Mouse (Mus musculus) stomach, embryonic 16.5 days (tissue): ENCODE measurements around the gene Pitpnm1. TPM values are rescaled to one million over a fixed set of nuclear protein-coding genes. Genes with fewer than 3 reads are reported as not detected.
A peak's percentile ranks its signal among the peaks of the same experiment; 100 is the strongest.
"Not testable (repeated sequence)": the region's sequence is repeated elsewhere in the genome, so short reads cannot be mapped to it uniquely, and the experiment has no call there.

Source experiments
- ATAC-seq: fragments of 200-750 bp; cut with Nextera tagmentation; 2 replicates; pipeline ENCODE4 v1.8.0; 2017; ENCODE audit warnings: moderate number of reproducible peaks, moderate TSS enrichment; ENCODE audit not compliant: insufficient read depth, low FRiP score
- H3K27ac ChIP-seq: fragments of 300-500 bp; sonication (generic); 2 replicates; pipeline ENCODE4 v1.5.1; 2014; ENCODE audit warnings: low read length
- H3K27me3 ChIP-seq: fragments of 300-500 bp; sonication (generic); 2 replicates; pipeline ENCODE4 v1.6.1; 2014; ENCODE audit warnings: low read length, control low read depth, mixed read lengths; ENCODE audit not compliant: control insufficient read depth, insufficient read depth
- H3K36me3 ChIP-seq: fragments of 300-500 bp; sonication (generic); 2 replicates; pipeline ENCODE4 v1.6.1; 2014; ENCODE audit warnings: low read length; ENCODE audit not compliant: control insufficient read depth, insufficient read depth
- H3K4me1 ChIP-seq: fragments of 300-500 bp; sonication (generic); 2 replicates; pipeline ENCODE4 v1.6.1; 2014; ENCODE audit warnings: low read length, control low read depth, mixed read lengths; ENCODE audit not compliant: control insufficient read depth, insufficient read depth
- H3K4me2 ChIP-seq: fragments of 300-500 bp; sonication (generic); 2 replicates; pipeline ENCODE4 v1.6.1; 2014; ENCODE audit warnings: low read depth, low read length, mixed read lengths
- H3K4me3 ChIP-seq: fragments of 300-500 bp; sonication (generic); replicated peaks from 2 replicates; pipeline ENCODE4 v1.5.1; 2014; ENCODE audit warnings: mild to moderate bottlenecking, low read length
- H3K9ac ChIP-seq: fragments of 300-500 bp; sonication (generic); 2 replicates; pipeline ENCODE4 v1.6.1; 2014; ENCODE audit warnings: low read length
- H3K9me3 ChIP-seq: fragments of 300-500 bp; sonication (generic); replicated peaks from 2 replicates; pipeline ENCODE4 v1.6.1; 2016; ENCODE audit warnings: low read length, control low read depth; ENCODE audit not compliant: control insufficient read depth
- WGBS: fragments of 180-500 bp; shearing (Covaris S2); extraction: QIAGEN DNeasy Blood & Tissue Kit; methylation state at CpG from one replicate; pipeline ENCODE4 v1.1.7; 2014; 5-methylcytosine and 5-hydroxymethylcytosine counted together
- polyA plus RNA-seq: library from polyadenylated mRNA; unstranded; fragments of >200 nt; fragmentation: Nextera tagmentation; extraction: Ambion mirVana; gene quantifications from 2 replicates; pipeline ENCODE4 v1.2.1, GENCODE M21; 2015

Gene Pitpnm1
- polyA plus RNA-seq, 1 experiment from 2014 or later: 13.8 TPM

GRCm38 (mm10) chr19:4066877-4067276, 32.9 kb upstream of the Pitpnm1 start:
- H3K9ac ChIP-seq: no peak overlapping the region
- no peak for ATAC-seq
- H3K9me3 ChIP-seq: no peaks in the 10 kb centered on the region
- H3K27me3 ChIP-seq: no peaks in the 10 kb centered on the region
- H3K27ac ChIP-seq: no peak overlapping the region
- no peak overlapping the region for H3K4me2 ChIP-seq
- H3K36me3 ChIP-seq: no peaks in the 10 kb centered on the region
- peaks cover 7% of the 10 kb centered on the region; the same call in 1 of the 2 replicates for H3K4me1 ChIP-seq
- H3K4me3 ChIP-seq: no peak overlapping the region

GRCm38 (mm10) chr19:4068242-4068641, 31.6 kb upstream of the Pitpnm1 start:
- not testable (repeated sequence) for H3K4me2 ChIP-seq, H3K4me3 ChIP-seq, H3K27ac ChIP-seq, H3K27me3 ChIP-seq, H3K9me3 ChIP-seq, H3K36me3 ChIP-seq, H3K4me1 ChIP-seq, H3K9ac ChIP-seq, ATAC-seq
- 72% methylated on average over 2 of the region's 2 CpGs for WGBS

- Histone ChIP-seq H3K4me1 (peaks cover 7% of the 10 kb centered on the region; the same call in 1 of the 2 replicates), H3K4me3 (no peak overlapping the region), H3K4me2 (0 out of 2 replicates have a peak overlapping the region, but pooled peaks have one; percentile 23), H3K36me3 (no peaks in the 10 kb centered on the region), H3K27me3 (no peaks in the 10 kb centered on the region), H3K9me3 (no peaks in the 10 kb centered on the region), H3K27ac (no peak overlapping the region), H3K9ac (no peak overlapping the region)
- WGBS: 54% methylated on average over 15 of the region's 15 CpGs
- ATAC-seq: no peak
Observed at GRCm38 (mm10) chr19:4068717-4069410, 30.9 kb upstream of the Pitpnm1 start.

GRCm38 (mm10) chr19:4070311-4070710, 29.5 kb upstream of the Pitpnm1 start:
- no peak overlapping the region for H3K27ac ChIP-seq
- H3K9ac ChIP-seq: no peak overlapping the region
- H3K27me3 ChIP-seq: no peaks in the 10 kb centered on the region
- no peak for ATAC-seq
- WGBS: 57% methylated on average over 15 of the region's 15 CpGs
- H3K4me2 ChIP-seq: no peak overlapping the region
- peaks cover 7% of the 10 kb centered on the region; the same call in 1 of the 2 replicates for H3K4me1 ChIP-seq
- H3K36me3 ChIP-seq: no peaks in the 10 kb centered on the region
- no peaks in the 10 kb centered on the region for H3K9me3 ChIP-seq
- H3K4me3 ChIP-seq: no peak overlapping the region

- 63% methylated on average over 8 of the region's 8 CpGs for WGBS
- no peak for ATAC-seq
Observed at GRCm38 (mm10) chr19:4070756-4071155, 29.0 kb upstream of the Pitpnm1 start.

GRCm38 (mm10) chr19:4071406-4071805, 28.4 kb upstream of the Pitpnm1 start:
- Histone ChIP-seq H3K4me3 (no peak overlapping the region), H3K4me2 (no peak overlapping the region), H3K27me3 (no peaks in the 10 kb centered on the region), H3K9ac (no peak overlapping the region), H3K27ac (no peak overlapping the region), H3K9me3 (no peaks in the 10 kb centered on the region), H3K36me3 (no peaks in the 10 kb centered on the region), H3K4me1 (peaks cover 7% of the 10 kb centered on the region; the same call in 1 of the 2 replicates)
- ATAC-seq: no peak
- 88% methylated on average over 6 of the region's 6 CpGs for WGBS

More at GRCm38 (mm10) chr19:4070756-4071155, 29.0 kb upstream of the Pitpnm1 start:
- no peak overlapping the region for H3K9ac ChIP-seq
- no peaks in the 10 kb centered on the region for H3K36me3 ChIP-seq
- no peak overlapping the region for H3K4me2 ChIP-seq
- H3K4me3 ChIP-seq: no peak overlapping the region
- H3K27ac ChIP-seq: no peak overlapping the region
- no peaks in the 10 kb centered on the region for H3K27me3 ChIP-seq
- peaks cover 7% of the 10 kb centered on the region; the same call in 1 of the 2 replicates for H3K4me1 ChIP-seq
- no peaks in the 10 kb centered on the region for H3K9me3 ChIP-seq

GRCm38 (mm10) chr19:4072706-4073424, 26.9 kb upstream of the Pitpnm1 start:
- Histone ChIP-seq H3K9me3 (no peaks in the 10 kb centered on the region), H3K4me2 (no peak overlapping the region), H3K4me1 (peaks cover 7% of the 10 kb centered on the region; the same call in 1 of the 2 replicates), H3K4me3 (no peak overlapping the region), H3K27me3 (no peaks in the 10 kb centered on the region), H3K36me3 (no peaks in the 10 kb centered on the region), H3K27ac (no peak overlapping the region), H3K9ac (no peak overlapping the region)
- WGBS: 85% methylated on average over 6 of the region's 6 CpGs
- ATAC-seq: no peak

- 0 out of 2 replicates have a peak, but pooled peaks cover under 1% of the 10 kb centered on the region for H3K4me1 ChIP-seq
- no peak overlapping the region for H3K4me3 ChIP-seq
- H3K36me3 ChIP-seq: no peaks in the 10 kb centered on the region
- H3K9ac ChIP-seq: no peak overlapping the region
- no peak overlapping the region for H3K4me2 ChIP-seq
- no peak overlapping the region for H3K27ac ChIP-seq
- no peak for ATAC-seq
- 93% methylated on average over 1 of the region's 1 CpGs for WGBS
- no peaks in the 10 kb centered on the region for H3K9me3 ChIP-seq
- H3K27me3 ChIP-seq: no peaks in the 10 kb centered on the region
Observed at GRCm38 (mm10) chr19:4075531-4075930, 24.3 kb upstream of the Pitpnm1 start.

GRCm38 (mm10) chr19:4079594-4079993, 20.2 kb upstream of the Pitpnm1 start:
- Histone ChIP-seq H3K9me3 (no peaks in the 10 kb centered on the region), H3K9ac (no peak overlapping the region), H3K36me3 (no peaks in the 10 kb centered on the region), H3K4me2 (no peak overlapping the region), H3K27me3 (no peaks in the 10 kb centered on the region), H3K27ac (no peak overlapping the region), H3K4me1 (no peaks in the 10 kb centered on the region), H3K4me3 (no peak overlapping the region)
- ATAC-seq: no peak
- 79% methylated on average over 1 of the region's 1 CpGs for WGBS
